Mouse (Mus musculus) stomach, postnatal 0 days (tissue): ENCODE data around the gene Efcab6. TPM values are rescaled to one million over a fixed set of nuclear protein-coding genes. Genes with fewer than 3 reads are reported as not detected.

Experiments
- ATAC-seq: fragments of 200-750 bp; cut with Nextera tagmentation; 2 replicates; pipeline ENCODE4 v1.8.0; 2017; ENCODE audit not compliant: low FRiP score, low TSS enrichment
- DNase-seq: peaks from one replicate; pipeline ENCODE4 v3.0.0-alpha.2; 2016; ENCODE audit warnings: low spot score
- H3K27ac ChIP-seq: fragments of 300-500 bp; sonication (generic); replicated peaks from 2 replicates; pipeline ENCODE4 v1.5.1; 2014; ENCODE audit warnings: mild to moderate bottlenecking, control low read depth
- H3K27me3 ChIP-seq: fragments of 300-500 bp; sonication (generic); 2 replicates; pipeline ENCODE4 v1.6.1; 2014; ENCODE audit warnings: low read length; ENCODE audit not compliant: control insufficient read depth, insufficient read depth
- H3K36me3 ChIP-seq: fragments of 300-500 bp; sonication (generic); 2 replicates; pipeline ENCODE4 v1.6.1; 2014; ENCODE audit warnings: low read length, mixed read lengths; ENCODE audit not compliant: control insufficient read depth, insufficient read depth
- H3K4me1 ChIP-seq: fragments of 300-500 bp; sonication (generic); replicated peaks from 2 replicates; pipeline ENCODE4 v1.6.1; 2014; ENCODE audit warnings: antibody characterized with exemption; ENCODE audit not compliant: control insufficient read depth, insufficient read depth
- H3K4me2 ChIP-seq: fragments of 300-500 bp; sonication (generic); replicated peaks from 2 replicates; pipeline ENCODE4 v1.6.1; 2014; ENCODE audit warnings: low read depth, mild to moderate bottlenecking, control low read depth, moderate library complexity
- H3K4me3 ChIP-seq: fragments of 300-500 bp; sonication (generic); 2 replicates; pipeline ENCODE4 v1.5.1; 2014; ENCODE audit warnings: low read depth, low read length, control low read depth
- H3K9ac ChIP-seq: fragments of 300-500 bp; sonication (generic); 2 replicates; pipeline ENCODE4 v1.6.1; 2014; ENCODE audit warnings: mild to moderate bottlenecking, low read length, control low read depth, mixed read lengths
- H3K9me3 ChIP-seq: fragments of 300-500 bp; sonication (generic); 2 replicates; pipeline ENCODE4 v1.6.1; 2016; ENCODE audit warnings: low read length; ENCODE audit not compliant: control insufficient read depth
- CTCF ChIP-seq: IDR thresholded peaks from 2 replicates; pipeline ENCODE4 v1.5.1; 2016; ENCODE audit warnings: antibody characterized with exemption, low read depth, mild to moderate bottlenecking, moderate library complexity
- EP300 ChIP-seq: optimal IDR thresholded peaks from 2 replicates; pipeline ENCODE3; 2016; ENCODE audit warnings: antibody characterized with exemption
- WGBS: fragments of 180-500 bp; shearing (Covaris S2); extraction: QIAGEN DNeasy Blood & Tissue Kit; methylation state at CpG from one replicate; pipeline ENCODE4 v1.1.7; 2014; 5-methylcytosine and 5-hydroxymethylcytosine counted together
- polyA plus RNA-seq: library from polyadenylated mRNA; unstranded; fragments of >200 nt; fragmentation: Nextera tagmentation; extraction: Ambion mirVana; gene quantifications from 2 replicates; pipeline ENCODE4 v1.2.1, GENCODE M21; 2015

The Efcab6 gene
- polyA plus RNA-seq, 1 experiment from 2014 or later, result 0.07 TPM

GRCm38 (mm10) chr15:83842915-83843789, 222.0 kb downstream of the Efcab6 start:
- H3K27me3 ChIP-seq, result no peaks in the 10 kb centered on the region
- H3K27ac ChIP-seq, result no peak overlapping the region
- H3K4me1 ChIP-seq, result no peaks in the 10 kb centered on the region
- no peak for ATAC-seq
- no peak overlapping the region for H3K4me2 ChIP-seq
- no peak overlapping the region for H3K4me3 ChIP-seq
- WGBS, result 67% methylated on average over 21 of the region's 22 CpGs
- TF ChIP-seq CTCF (no peak), EP300 (no peak)
- H3K9ac ChIP-seq, result no peak overlapping the region
- H3K36me3 ChIP-seq, result no peaks in the 10 kb centered on the region
- H3K9me3 ChIP-seq, result no peaks in the 10 kb centered on the region
- DNase-seq, result no peak

- Histone ChIP-seq H3K9ac (no peak overlapping the region), H3K4me2 (no peak overlapping the region)
- no peak for DNase-seq
Observed at GRCm38 (mm10) chr15:83842419-83842818, 222.8 kb downstream of the Efcab6 start.

GRCm38 (mm10) chr15:83840950-83841719, 224.0 kb downstream of the Efcab6 start:
- Histone ChIP-seq H3K36me3 (no peaks in the 10 kb centered on the region), H3K9ac (no peak overlapping the region), H3K4me1 (no peaks in the 10 kb centered on the region), H3K4me3 (no peak overlapping the region), H3K27ac (no peak overlapping the region), H3K27me3 (no peaks in the 10 kb centered on the region), H3K4me2 (no peak overlapping the region), H3K9me3 (no peaks in the 10 kb centered on the region)
- TF ChIP-seq CTCF, result no peak
- no peak for TF ChIP-seq EP300
- 64% methylated on average over 10 of the region's 10 CpGs for WGBS
- no peak for ATAC-seq
- DNase-seq, result no peak

More at GRCm38 (mm10) chr15:83842419-83842818, 222.8 kb downstream of the Efcab6 start:
- Histone ChIP-seq H3K4me3 (no peak overlapping the region), H3K36me3 (no peaks in the 10 kb centered on the region), H3K27ac (no peak overlapping the region), H3K27me3 (no peaks in the 10 kb centered on the region), H3K9me3 (no peaks in the 10 kb centered on the region), H3K4me1 (no peaks in the 10 kb centered on the region)
- no peak for ATAC-seq
- no peak for TF ChIP-seq CTCF
- TF ChIP-seq EP300, result no peak
- WGBS, result 79% methylated on average over 12 of the region's 12 CpGs

- ATAC-seq, result no peak
- 59% methylated on average over 6 of the region's 6 CpGs for WGBS
- no peak for TF ChIP-seq CTCF
- no peak for TF ChIP-seq EP300
Observed at GRCm38 (mm10) chr15:83832265-83832664, 232.9 kb downstream of the Efcab6 start.

GRCm38 (mm10) chr15:83829226-83829625, 236.0 kb downstream of the Efcab6 start:
- WGBS, result 80% methylated on average over 13 of the region's 13 CpGs
- Histone ChIP-seq H3K9me3 (no peaks in the 10 kb centered on the region), H3K27ac (no peak overlapping the region), H3K9ac (no peak overlapping the region), H3K27me3 (no peaks in the 10 kb centered on the region), H3K36me3 (no peaks in the 10 kb centered on the region), H3K4me3 (no peak overlapping the region), H3K4me2 (no peak overlapping the region), H3K4me1 (no peaks in the 10 kb centered on the region)
- TF ChIP-seq EP300 (no peak), CTCF (no peak)
- no peak for ATAC-seq
- no peak for DNase-seq

More at GRCm38 (mm10) chr15:83832265-83832664, 232.9 kb downstream of the Efcab6 start:
- Histone ChIP-seq H3K9ac (no peak overlapping the region), H3K4me2 (no peak overlapping the region), H3K27ac (no peak overlapping the region), H3K9me3 (no peaks in the 10 kb centered on the region), H3K27me3 (no peaks in the 10 kb centered on the region), H3K4me1 (no peaks in the 10 kb centered on the region), H3K4me3 (no peak overlapping the region), H3K36me3 (no peaks in the 10 kb centered on the region)
- no peak for DNase-seq

GRCm38 (mm10) chr15:83828011-83828410, 237.2 kb downstream of the Efcab6 start:
- no peaks in the 10 kb centered on the region for H3K4me1 ChIP-seq
- H3K4me2 ChIP-seq, result no peak overlapping the region
- no peak overlapping the region for H3K27ac ChIP-seq
- ATAC-seq, result no peak
- no peaks in the 10 kb centered on the region for H3K9me3 ChIP-seq
- WGBS, result 84% methylated on average over 8 of the region's 8 CpGs
- DNase-seq, result no peak
- TF ChIP-seq CTCF (no peak), EP300 (no peak)
- no peak overlapping the region for H3K4me3 ChIP-seq
- H3K36me3 ChIP-seq, result no peaks in the 10 kb centered on the region
- H3K27me3 ChIP-seq, result no peaks in the 10 kb centered on the region
- H3K9ac ChIP-seq, result no peak overlapping the region

Other genes with a start within 250 kb of the Efcab6 start
- gene Sult4a1, start 40.4 kb upstream of the Efcab6 start, polyA plus RNA-seq, result 3.9 and 4.0 TPM in 2 replicates
- gene Pnpla5, start 57.8 kb upstream of the Efcab6 start, polyA plus RNA-seq, result not detected in 2 replicates
- gene Pnpla3, start 102.5 kb upstream of the Efcab6 start, polyA plus RNA-seq, result 3.0 and 4.1 TPM in 2 replicates
- gene Samm50, start 126.9 kb upstream of the Efcab6 start, polyA plus RNA-seq, result 92.3 and 97.4 TPM in 2 replicates
- gene Parvb, start 166.7 kb upstream of the Efcab6 start, polyA plus RNA-seq, result 1.1 and 1.4 TPM in 2 replicates